Mouse (Mus musculus) lung, embryonic 14.5 days (tissue): ENCODE results near the gene Gm38100. TPM values are rescaled to one million over a fixed set of nuclear protein-coding genes. Genes with fewer than 3 reads are reported as not detected.

ENCODE experiments used
- ATAC-seq: fragments of 200-750 bp; cut with Nextera tagmentation; 2 replicates; pipeline ENCODE4 v1.8.0; 2017; ENCODE audit warnings: mild to moderate bottlenecking, moderate TSS enrichment, moderate library complexity; ENCODE audit not compliant: insufficient read depth
- DNase-seq: peaks from one replicate; pipeline ENCODE4 v3.0.0-alpha.2; 2015
- H3K27ac ChIP-seq: fragments of 300-500 bp; sonication (generic); 2 replicates; pipeline ENCODE4 v1.5.1; 2014; ENCODE audit warnings: low read depth, mild to moderate bottlenecking, moderate library complexity
- H3K27me3 ChIP-seq: fragments of 300-500 bp; sonication (generic); 2 replicates; pipeline ENCODE4 v1.6.1; 2014; ENCODE audit warnings: low read length, control low read depth; ENCODE audit not compliant: insufficient read depth
- H3K36me3 ChIP-seq: fragments of 300-500 bp; sonication (generic); 2 replicates; pipeline ENCODE4 v1.6.1; 2014; ENCODE audit warnings: control low read depth; ENCODE audit not compliant: insufficient read depth
- H3K4me1 ChIP-seq: fragments of 300-500 bp; sonication (generic); 2 replicates; pipeline ENCODE4 v1.6.1; 2014; ENCODE audit warnings: antibody characterized with exemption, control low read depth; ENCODE audit not compliant: insufficient read depth
- H3K4me2 ChIP-seq: fragments of 300-500 bp; sonication (generic); 2 replicates; pipeline ENCODE4 v1.6.1; 2014; ENCODE audit warnings: mild to moderate bottlenecking
- H3K4me3 ChIP-seq: fragments of 300-500 bp; sonication (generic); 2 replicates; pipeline ENCODE4 v1.5.1; 2014; ENCODE audit warnings: low read depth, low read length
- H3K9ac ChIP-seq: fragments of 300-500 bp; sonication (generic); 2 replicates; pipeline ENCODE4 v1.6.1; 2014
- H3K9me3 ChIP-seq: fragments of 300-500 bp; sonication (generic); 2 replicates; pipeline ENCODE4 v1.6.1; 2016; ENCODE audit warnings: low read depth, low read length, control low read depth
- CTCF ChIP-seq: IDR thresholded peaks from 2 replicates; pipeline ENCODE4 v1.5.1; 2016; ENCODE audit warnings: antibody characterized with exemption, low read depth
- WGBS: fragments of 180-500 bp; shearing (Covaris S2); extraction: QIAGEN DNeasy Blood & Tissue Kit; methylation state at CpG from one replicate; pipeline ENCODE4 v1.1.7; 2014; 5-methylcytosine and 5-hydroxymethylcytosine counted together
- polyA plus RNA-seq: library from polyadenylated mRNA; unstranded; fragments of >200 nt; fragmentation: Nextera tagmentation; extraction: Ambion mirVana; gene quantifications from 2 replicates; pipeline ENCODE4 v1.2.1, GENCODE M21; 2014

Gene Gm38100
- not detected in 2 replicates for polyA plus RNA-seq

DNA sequence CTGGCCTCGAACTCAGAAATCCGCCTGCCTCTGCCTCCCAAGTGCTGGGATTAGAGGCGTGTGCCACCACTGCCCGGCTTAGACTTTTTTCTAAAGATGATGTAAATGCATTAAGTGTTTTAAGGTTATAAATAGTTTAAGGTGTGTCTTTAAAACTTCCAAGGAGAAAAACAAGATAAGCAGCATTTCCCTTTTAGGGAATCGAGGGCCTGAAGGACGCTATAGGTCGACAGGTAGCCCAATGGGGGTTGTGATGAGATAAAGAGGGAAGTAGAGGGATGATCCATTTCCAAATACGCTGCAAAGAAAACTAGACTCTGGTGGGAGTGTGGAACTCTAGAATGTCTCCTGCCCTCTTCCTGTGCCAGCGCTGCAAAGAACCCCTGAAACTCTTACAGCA is at the start of gene Gm38100:
Gene Gm38100, plus strand, starts transcription at position 301 of the 400 bp plus-strand sequence.
- no peak within 1 kb of the TSS for H3K27ac ChIP-seq
- ATAC-seq = no peak
- H3K9me3 ChIP-seq = no peaks in the 10 kb centered on the region
- no peaks in the 10 kb centered on the region for H3K4me1 ChIP-seq
- H3K36me3 ChIP-seq = no peaks in the 10 kb centered on the region
- no peaks in the 10 kb centered on the region for H3K27me3 ChIP-seq
- H3K9ac ChIP-seq = no peak within 1 kb of the TSS
- TF ChIP-seq CTCF = no peak
- DNase-seq = no peak
- no peak within 1 kb of the TSS for H3K4me2 ChIP-seq
- WGBS = 87% methylated on average over 9 of the region's 9 CpGs
- no peak within 1 kb of the TSS for H3K4me3 ChIP-seq

DNA sequence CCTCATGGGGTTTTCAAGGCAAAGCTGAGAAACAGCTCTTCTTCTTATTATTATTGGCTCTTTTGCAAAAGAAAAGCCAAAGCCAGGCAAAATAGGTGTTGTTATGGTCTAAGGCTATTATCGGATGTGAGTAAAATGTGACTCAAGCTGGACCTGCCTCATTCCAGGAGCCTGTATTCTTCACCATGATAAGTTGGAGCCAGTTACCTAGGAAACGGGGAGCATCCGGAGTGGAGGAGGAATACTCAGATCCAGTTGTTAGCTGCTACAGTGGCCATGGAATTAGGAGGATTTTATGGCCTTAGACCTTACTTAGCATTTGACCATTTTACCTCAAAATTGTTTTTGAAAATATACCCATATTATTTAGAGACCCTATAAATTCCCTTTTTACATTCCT is 49.4 kb upstream of the Gm38100 start:
- ATAC-seq (no peak), DNase-seq (no peak)
- TF ChIP-seq CTCF = no peak
- H3K27me3 ChIP-seq = no peaks in the 10 kb centered on the region
- H3K27ac ChIP-seq = no peak overlapping the region
- H3K4me3 ChIP-seq = no peak overlapping the region
- no peak overlapping the region for H3K9ac ChIP-seq
- no peaks in the 10 kb centered on the region for H3K4me1 ChIP-seq
- no peaks in the 10 kb centered on the region for H3K36me3 ChIP-seq
- H3K9me3 ChIP-seq = no peaks in the 10 kb centered on the region
- H3K4me2 ChIP-seq = no peak overlapping the region
- 86% methylated on average over 3 of the region's 3 CpGs for WGBS

DNA sequence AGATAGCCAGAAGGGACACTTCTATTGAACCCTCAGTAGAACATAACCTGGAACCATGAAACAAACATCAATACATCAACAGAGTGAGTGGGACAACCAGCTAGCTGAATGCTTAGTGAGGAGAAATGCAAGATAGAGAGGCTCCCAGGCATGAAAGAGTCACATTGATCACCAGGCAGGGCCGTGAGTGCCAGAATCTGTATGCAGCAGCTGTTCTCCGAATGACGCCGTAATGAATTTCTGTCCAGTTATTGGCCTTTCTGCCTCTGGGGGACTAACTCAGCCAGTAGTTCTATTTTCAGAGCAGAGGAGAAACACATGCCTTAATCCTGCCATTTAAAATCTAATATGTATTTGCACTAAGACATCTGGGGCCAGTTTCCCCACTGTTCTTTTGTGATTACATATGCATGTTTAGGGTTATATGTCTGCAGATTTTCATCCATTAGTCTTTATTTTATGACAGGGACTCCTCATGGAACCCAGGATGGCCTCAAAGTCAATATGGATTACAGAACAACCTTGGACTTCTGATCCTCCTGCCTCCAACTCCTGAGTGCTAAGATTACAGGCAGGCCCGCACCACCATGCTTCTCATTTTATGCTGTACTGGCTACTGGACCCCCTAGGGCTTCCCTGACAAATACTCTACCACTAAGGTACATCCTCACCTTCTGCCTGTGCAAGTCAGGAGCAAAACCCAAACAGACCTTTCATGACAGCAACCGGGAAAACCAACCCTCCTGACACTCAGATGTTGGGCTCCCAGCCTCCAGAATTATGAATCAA is 47.9 kb upstream of the Gm38100 start:
- Histone ChIP-seq H3K27ac (no peak overlapping the region), H3K9ac (no peak overlapping the region), H3K9me3 (no peaks in the 10 kb centered on the region), H3K4me1 (no peaks in the 10 kb centered on the region), H3K4me2 (no peak overlapping the region), H3K4me3 (no peak overlapping the region), H3K27me3 (no peaks in the 10 kb centered on the region), H3K36me3 (no peaks in the 10 kb centered on the region)
- no peak for TF ChIP-seq CTCF
- DNase-seq = peak; percentile 35
- whole genome bisulfite sequencing = 73% methylated on average over 6 of the region's 6 CpGs
- no peak for ATAC-seq

DNA sequence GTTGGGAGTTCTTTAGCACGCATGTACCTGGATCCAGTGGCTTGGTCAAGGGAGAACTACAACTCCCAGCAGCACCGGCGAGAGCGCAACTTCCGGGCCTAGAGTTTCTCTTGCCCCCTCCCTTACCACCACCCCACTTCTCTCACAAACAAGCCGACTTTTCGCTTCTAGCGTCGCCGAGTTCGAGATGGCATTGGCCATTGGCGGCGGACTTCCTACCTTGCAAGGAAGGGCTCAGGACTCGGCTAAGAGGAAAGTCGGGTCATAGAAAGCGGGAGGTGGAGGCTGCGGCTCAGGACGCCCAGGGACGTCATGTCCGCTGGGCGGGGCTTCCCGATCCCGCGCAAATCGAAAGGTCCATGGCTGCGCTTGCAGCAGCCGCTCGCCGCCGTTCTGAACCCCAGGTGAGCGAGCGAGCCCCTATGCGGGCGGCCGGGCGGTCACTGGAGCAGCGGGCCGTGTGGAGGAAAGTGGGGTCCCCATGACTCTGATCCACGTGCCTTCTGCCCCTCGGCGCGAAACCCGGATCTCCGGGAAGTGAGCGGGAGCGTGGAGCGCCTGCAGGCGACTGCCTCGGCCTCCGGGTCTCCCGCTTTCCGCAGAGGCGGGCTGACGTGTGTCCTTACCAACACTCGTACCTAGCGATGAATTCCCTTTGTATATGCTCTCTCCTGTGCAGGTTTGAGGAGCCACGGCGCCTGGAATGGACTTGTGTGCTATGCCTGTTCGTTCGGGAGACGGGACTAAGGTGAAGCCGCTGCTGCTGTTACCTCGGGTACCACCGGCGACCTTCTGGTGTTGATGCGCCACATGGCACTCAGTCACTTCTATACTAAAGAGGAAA is 39.5 kb upstream of the Gm38100 start, which contains the start of gene Exo1:
Gene Exo1, plus strand, starts transcription at position 129 of the 844 bp plus-strand sequence.
- no peak for TF ChIP-seq CTCF
- Histone ChIP-seq H3K9me3 (no peaks in the 10 kb centered on the region), H3K27me3 (no peaks in the 10 kb centered on the region), H3K9ac (peak within 1 kb of the TSS; percentile 77), H3K4me3 (peak within 1 kb of the TSS; percentile 80), H3K4me2 (peak within 1 kb of the TSS; percentile 74), H3K27ac (peak within 1 kb of the TSS; percentile 92), H3K36me3 (peaks cover 38% of the 10 kb centered on the region), H3K4me1 (0 out of 2 replicates have a peak, but pooled peaks cover 7% of the 10 kb centered on the region)
- DNase-seq (peak; percentile 94), ATAC-seq (peak; percentile 97)
- under 1% methylated on average over 66 of the region's 66 CpGs for WGBS

DNA sequence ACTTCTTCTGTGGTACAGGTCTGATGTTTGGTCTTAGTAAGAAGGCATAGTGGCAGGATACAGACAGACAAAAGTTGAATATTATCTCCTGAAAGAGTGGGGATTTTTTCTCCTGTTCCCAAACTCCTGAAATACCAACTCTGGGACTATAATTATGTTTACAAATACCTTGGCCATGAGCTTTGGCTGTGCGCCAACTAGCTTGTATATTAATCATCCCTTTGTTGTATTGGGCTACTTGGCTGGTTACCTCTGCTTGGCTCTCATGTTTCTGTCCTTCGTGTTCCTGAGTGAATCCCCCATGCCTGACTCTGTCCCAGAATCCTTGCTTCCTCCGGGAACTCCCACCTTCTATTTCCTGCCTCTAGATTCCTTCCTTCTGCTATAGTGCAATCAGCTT is 36.7 kb upstream of the Gm38100 start:
- Histone ChIP-seq H3K27me3 (no peaks in the 10 kb centered on the region), H3K9ac (no peak overlapping the region), H3K4me1 (0 out of 2 replicates have a peak, but pooled peaks cover 7% of the 10 kb centered on the region), H3K4me3 (no peak overlapping the region), H3K27ac (no peak overlapping the region), H3K4me2 (0 out of 2 replicates have a peak overlapping the region, but pooled peaks have one; percentile 23), H3K36me3 (peaks cover 61% of the 10 kb centered on the region), H3K9me3 (no peaks in the 10 kb centered on the region)
- no peak for ATAC-seq
- WGBS = 47% methylated on average over 3 of the region's 3 CpGs
- TF ChIP-seq CTCF = no peak
- peak; percentile 65 for DNase-seq

DNA sequence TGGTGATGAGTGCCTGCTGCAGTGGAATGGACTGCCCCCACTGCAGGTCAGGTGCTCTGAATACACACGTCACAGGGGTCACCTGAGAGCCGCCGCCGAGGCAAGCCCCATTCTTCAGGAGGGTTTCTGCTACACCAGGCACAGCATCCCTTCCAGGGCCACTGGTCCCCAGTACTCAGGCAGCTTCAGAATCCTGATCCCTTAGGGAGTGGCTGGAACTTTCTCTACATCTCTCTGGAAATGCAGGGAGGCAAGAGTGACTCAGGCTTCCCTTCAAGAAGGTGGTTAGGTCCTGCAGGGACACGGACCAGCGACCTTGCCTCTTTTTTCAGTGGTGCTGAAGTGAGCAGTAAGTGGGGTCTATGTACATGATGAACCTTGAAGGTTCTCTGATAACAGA is 26.9 kb upstream of the Gm38100 start:
- TF ChIP-seq CTCF = no peak
- Histone ChIP-seq H3K9ac (no peak overlapping the region), H3K4me1 (no peaks in the 10 kb centered on the region), H3K36me3 (peaks cover 75% of the 10 kb centered on the region), H3K27me3 (no peaks in the 10 kb centered on the region), H3K4me3 (no peak overlapping the region), H3K27ac (no peak overlapping the region), H3K4me2 (no peak overlapping the region), H3K9me3 (no peaks in the 10 kb centered on the region)
- DNase-seq = no peak
- 82% methylated on average over 6 of the region's 6 CpGs for WGBS
- no peak for ATAC-seq

DNA sequence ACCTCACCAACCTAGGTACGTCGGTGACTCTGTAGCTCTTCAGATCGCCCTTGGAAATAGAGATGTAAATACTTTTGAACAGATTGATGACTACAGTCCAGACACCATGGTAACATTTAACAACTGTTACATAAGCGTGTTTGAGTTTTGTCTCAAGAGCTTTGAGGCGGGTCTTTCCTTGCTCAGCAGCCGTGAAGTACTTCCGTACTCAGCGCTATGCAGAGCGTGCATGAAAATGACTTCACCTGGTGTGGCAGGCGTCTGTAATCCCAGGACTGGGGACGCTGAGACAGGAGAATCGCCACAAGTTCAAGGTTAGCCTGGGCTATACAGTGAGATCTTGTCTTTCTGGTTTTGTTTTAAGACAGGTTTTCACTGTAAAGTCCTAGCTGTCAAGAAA is 26.4 kb upstream of the Gm38100 start:
- Histone ChIP-seq H3K9ac (no peak overlapping the region), H3K27me3 (no peaks in the 10 kb centered on the region), H3K36me3 (peaks cover 73% of the 10 kb centered on the region), H3K4me3 (no peak overlapping the region), H3K4me1 (no peaks in the 10 kb centered on the region), H3K4me2 (no peak overlapping the region), H3K9me3 (no peaks in the 10 kb centered on the region), H3K27ac (no peak overlapping the region)
- no peak for TF ChIP-seq CTCF
- DNase-seq (peak; percentile 36), ATAC-seq (peak; percentile 47; the same call in 1 of the 2 replicates)
- 70% methylated on average over 12 of the region's 12 CpGs for WGBS
